Mouse (Mus musculus) midbrain, postnatal 0 days (tissue): Measurements from ENCODE around the gene Slc25a25. TPM values are rescaled to one million over a fixed set of nuclear protein-coding genes. Genes with fewer than 3 reads are reported as not detected.

Source experiments
- ATAC-seq: fragments of 200-750 bp; cut with Nextera tagmentation; 2 replicates; pipeline ENCODE4 v1.8.0; 2017; ENCODE audit warnings: moderate number of reproducible peaks, mild to moderate bottlenecking, moderate TSS enrichment, moderate library complexity; ENCODE audit not compliant: low FRiP score
- DNase-seq: peaks from one replicate; pipeline ENCODE4 v3.0.0-alpha.2; 2015; ENCODE audit warnings: low spot score
- H3K27ac ChIP-seq: fragments of 300-500 bp; sonication (generic); 2 replicates; pipeline ENCODE4 v1.5.1; 2014; ENCODE audit warnings: low read depth, mild to moderate bottlenecking, low read length, mixed read lengths
- H3K27me3 ChIP-seq: fragments of 300-500 bp; sonication (generic); 2 replicates; pipeline ENCODE4 v1.6.1; 2014; ENCODE audit warnings: low read length, control low read depth, mixed read lengths; ENCODE audit not compliant: insufficient read depth
- H3K36me3 ChIP-seq: fragments of 300-500 bp; sonication (generic); 2 replicates; pipeline ENCODE4 v1.6.1; 2014; ENCODE audit warnings: low read length, control low read depth, mixed read lengths; ENCODE audit not compliant: insufficient read depth
- H3K4me1 ChIP-seq: fragments of 300-500 bp; sonication (generic); 2 replicates; pipeline ENCODE4 v1.6.1; 2014; ENCODE audit warnings: mild to moderate bottlenecking, control low read depth, antibody characterized with exemption, low read length, mixed read lengths; ENCODE audit not compliant: insufficient read depth
- H3K4me2 ChIP-seq: fragments of 300-500 bp; sonication (generic); 2 replicates; pipeline ENCODE4 v1.6.1; 2014; ENCODE audit warnings: low read depth, mild to moderate bottlenecking, low read length, mixed read lengths; ENCODE audit not compliant: poor library complexity, severe bottlenecking
- H3K4me3 ChIP-seq: fragments of 300-500 bp; sonication (generic); 2 replicates; pipeline ENCODE4 v1.5.1; 2014; ENCODE audit warnings: low read depth, mild to moderate bottlenecking, low read length, moderate library complexity
- H3K9ac ChIP-seq: fragments of 300-500 bp; sonication (generic); replicated peaks from 2 replicates; pipeline ENCODE4 v1.6.1; 2014; ENCODE audit warnings: mild to moderate bottlenecking, low read length, moderate library complexity, mixed read lengths; ENCODE audit not compliant: poor library complexity, severe bottlenecking
- H3K9me3 ChIP-seq: fragments of 300-500 bp; sonication (generic); 2 replicates; pipeline ENCODE4 v1.6.1; 2016; ENCODE audit warnings: low read length, control low read depth
- CTCF ChIP-seq: IDR thresholded peaks from 2 replicates; pipeline ENCODE4 v1.5.1; 2016; ENCODE audit warnings: antibody characterized with exemption, mild to moderate bottlenecking
- WGBS: fragments of 180-500 bp; shearing (Covaris S2); extraction: QIAGEN DNeasy Blood & Tissue Kit; methylation state at CpG from one replicate; pipeline ENCODE4 v1.1.7; 2014; 5-methylcytosine and 5-hydroxymethylcytosine counted together
- polyA plus RNA-seq: library from polyadenylated mRNA; unstranded; fragments of >200 nt; fragmentation: Nextera tagmentation; extraction: Ambion mirVana; gene quantifications from 2 replicates; pipeline ENCODE4 v1.2.1, GENCODE M21; 2015
- total RNA-seq: library from RNA; depleted of rRNA; stranded (reverse); fragments of >200 nt; gene quantifications from 2 replicates; pipeline ENCODE4 v1.2.3, GENCODE M21; 2014

Gene Slc25a25
- total and polyA plus RNA-seq, 2 experiments from 2014 or later, result 53.4 to 69.2 TPM

GRCm38 (mm10) chr2:32429215-32429891 is 21.9 kb downstream of the Slc25a25 start:
- peak overlapping the region; percentile 82 for H3K27ac ChIP-seq
- 57% methylated on average over 4 of the region's 4 CpGs for WGBS
- peaks cover 25% of the 10 kb centered on the region for H3K4me1 ChIP-seq
- H3K36me3 ChIP-seq, result no peaks in the 10 kb centered on the region
- no peak for ATAC-seq
- no peaks in the 10 kb centered on the region for H3K27me3 ChIP-seq
- peak overlapping the region; percentile 61 for H3K4me3 ChIP-seq
- no peak for TF ChIP-seq CTCF
- peak overlapping the region; percentile 63 for H3K9ac ChIP-seq
- DNase-seq, result no peak
- peak overlapping the region; percentile 87 for H3K4me2 ChIP-seq
- H3K9me3 ChIP-seq, result no peaks in the 10 kb centered on the region

DNA sequence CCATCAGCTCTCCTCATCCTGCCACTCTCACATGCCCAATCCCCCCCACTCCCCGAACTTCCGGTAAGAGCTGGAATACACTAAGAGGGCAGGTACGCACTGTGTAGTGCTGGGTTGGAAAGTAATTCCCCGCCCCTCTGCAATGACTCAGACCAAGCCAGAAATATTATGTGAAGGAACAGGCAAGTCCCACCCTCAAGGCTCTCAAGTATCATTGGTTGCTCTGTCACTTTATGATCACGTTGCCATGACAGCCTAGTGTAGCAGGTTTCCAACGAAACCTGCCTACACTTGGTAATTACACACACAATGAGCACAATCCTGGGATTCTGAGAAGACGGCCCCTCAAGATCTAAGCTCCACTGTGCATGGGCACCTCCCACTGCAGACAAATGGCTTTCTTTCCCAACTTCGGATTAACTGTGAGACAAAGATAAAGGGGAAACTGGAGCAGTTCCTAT is 23.0 kb downstream of the Slc25a25 start:
- no peak for TF ChIP-seq CTCF
- H3K9ac ChIP-seq, result peak overlapping the region; percentile 63
- H3K27me3 ChIP-seq, result no peaks in the 10 kb centered on the region
- H3K4me1 ChIP-seq, result peaks cover 25% of the 10 kb centered on the region
- peak overlapping the region; percentile 87 for H3K4me2 ChIP-seq
- no peaks in the 10 kb centered on the region for H3K36me3 ChIP-seq
- ATAC-seq (peak; percentile 76), DNase-seq (peak; percentile 86)
- peak overlapping the region; percentile 61 for H3K4me3 ChIP-seq
- peak overlapping the region; percentile 82 for H3K27ac ChIP-seq
- no peaks in the 10 kb centered on the region for H3K9me3 ChIP-seq
- 22% methylated on average over 8 of the region's 8 CpGs for WGBS

- Histone ChIP-seq H3K4me2 (peak overlapping the region; percentile 87), H3K36me3 (no peaks in the 10 kb centered on the region), H3K27me3 (no peaks in the 10 kb centered on the region), H3K27ac (peak overlapping the region; percentile 82), H3K9me3 (no peaks in the 10 kb centered on the region), H3K4me1 (peaks cover 25% of the 10 kb centered on the region), H3K9ac (peak overlapping the region; percentile 63; the same call in 1 of the 2 replicates), H3K4me3 (peak overlapping the region; percentile 61)
- DNase-seq (no peak), ATAC-seq (no peak)
- 69% methylated on average over 5 of the region's 5 CpGs for WGBS
- TF ChIP-seq CTCF, result 0 out of 2 replicates have a peak, but pooled peaks have one; percentile 8
Measured at GRCm38 (mm10) chr2:32427720-32428119, 23.5 kb downstream of the Slc25a25 start.

DNA sequence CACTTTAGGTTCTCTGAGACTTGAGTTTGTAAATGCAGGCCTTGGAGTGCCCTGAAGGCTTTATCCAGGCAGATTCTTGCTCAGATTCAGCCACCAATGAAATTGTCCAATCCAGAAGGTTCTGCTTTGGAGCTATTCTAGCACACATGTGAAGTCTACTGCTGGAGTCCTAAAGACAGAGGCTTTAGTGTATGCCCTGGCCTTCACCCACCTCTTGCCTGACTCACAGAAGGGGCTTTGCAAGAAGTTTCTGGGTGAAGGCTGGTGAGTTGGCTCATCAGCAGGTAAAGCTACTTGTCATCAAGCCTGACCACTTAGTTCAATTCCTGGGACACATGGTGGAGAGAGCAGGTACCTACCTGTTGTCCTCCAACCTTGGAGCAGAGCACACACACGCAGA is 25.1 kb downstream of the Slc25a25 start:
- H3K4me3 ChIP-seq, result no peak overlapping the region
- peaks cover 21% of the 10 kb centered on the region for H3K4me1 ChIP-seq
- no peak overlapping the region for H3K9ac ChIP-seq
- 100% methylated on average over 1 of the region's 1 CpGs for WGBS
- no peaks in the 10 kb centered on the region for H3K27me3 ChIP-seq
- TF ChIP-seq CTCF, result no peak
- ATAC-seq (no peak), DNase-seq (no peak)
- H3K36me3 ChIP-seq, result peaks cover 4% of the 10 kb centered on the region
- no peak overlapping the region for H3K27ac ChIP-seq
- H3K9me3 ChIP-seq, result no peaks in the 10 kb centered on the region
- no peak overlapping the region for H3K4me2 ChIP-seq

GRCm38 (mm10) chr2:32425568-32425967 is 25.7 kb downstream of the Slc25a25 start:
- Histone ChIP-seq H3K4me2 (no peak overlapping the region), H3K9me3 (no peaks in the 10 kb centered on the region), H3K4me1 (peaks cover 21% of the 10 kb centered on the region), H3K9ac (no peak overlapping the region), H3K4me3 (no peak overlapping the region), H3K27me3 (no peaks in the 10 kb centered on the region), H3K36me3 (peaks cover 9% of the 10 kb centered on the region), H3K27ac (no peak overlapping the region; the same call in 1 of the 2 replicates)
- 68% methylated on average over 5 of the region's 5 CpGs for WGBS
- DNase-seq, result no peak
- TF ChIP-seq CTCF, result no peak
- ATAC-seq, result no peak

- ATAC-seq (no peak), DNase-seq (no peak)
- no peak for TF ChIP-seq CTCF
- Histone ChIP-seq H3K4me3 (no peak overlapping the region), H3K4me2 (no peak overlapping the region), H3K9me3 (no peaks in the 10 kb centered on the region), H3K27me3 (no peaks in the 10 kb centered on the region), H3K9ac (no peak overlapping the region), H3K4me1 (peaks cover 18% of the 10 kb centered on the region), H3K36me3 (peaks cover 16% of the 10 kb centered on the region), H3K27ac (peak overlapping the region; percentile 77)
- WGBS, result 35% methylated on average over 3 of the region's 3 CpGs
Measured at GRCm38 (mm10) chr2:32424796-32425195, 26.4 kb downstream of the Slc25a25 start.
